Mouse (Mus musculus) megakaryocyte, embryonic 14.5 days (primary cell): Measurements from ENCODE around the gene Sypl.

Experiments
- FLI1 ChIP-seq: IDR thresholded peaks from 2 replicates; pipeline ENCODE4 v1.6.1; 2012; ENCODE audit warnings: low read length, inconsistent platforms, mixed read lengths
- GATA1 ChIP-seq: IDR thresholded peaks from 3 replicates; pipeline ENCODE4 v1.6.1; 2012; ENCODE audit warnings: mixed read lengths, low read length, inconsistent platforms, borderline replicate concordance

- TF ChIP-seq GATA1 (no peak), FLI1 (no peak)
Measured at GRCm38 (mm10) chr12:32943951-32944350, 9.7 kb upstream of the Sypl start.
